In the genomic region with DNA sequence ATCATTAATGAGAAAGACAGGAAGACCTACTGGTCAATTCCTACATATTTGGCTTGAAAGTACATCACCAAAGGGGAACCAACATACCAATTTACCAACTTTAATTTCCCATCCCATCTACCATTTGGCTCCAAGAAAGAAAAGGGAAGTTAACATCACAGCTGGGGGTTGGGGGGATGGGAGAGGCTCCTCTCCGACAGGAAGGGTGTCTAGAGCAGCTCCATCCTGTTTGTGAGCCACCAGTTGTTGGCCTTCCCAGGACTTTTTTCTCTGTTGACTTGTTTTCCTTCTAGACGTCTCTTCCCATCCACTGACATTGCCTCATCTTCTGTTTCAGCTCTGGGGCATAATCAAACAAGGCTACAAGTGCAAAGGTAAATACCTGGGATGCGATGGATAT, we compare ENCODE assay signal across 15 mouse cellular contexts. TPM values are rescaled to one million over a fixed set of nuclear protein-coding genes. Genes with fewer than 3 reads are reported as not detected.
DNase-seq lines count a peak whose midpoint lies in the region; ATAC-seq and TF ChIP-seq lines count a peak whose summit lies in the region.
"Had no signal": no experiment of that assay in that cellular context is flagged by ENCODE, and none has a peak within 500 bp of the region (broad histone marks: within the 10 kb centered on the region; RNA-seq: fewer than 3 reads in every experiment).

No protein-coding gene starts in this region.

- intact Hi-C loops in gastrocnemius, adult 2 months (cut with DNase I): no loop called here

- no peak for TF ChIP-seq CTCF in gastrocnemius, adult 2 months (IDR thresholded peaks at IDR 0.05)
- no peak for TF ChIP-seq CTCF in lung, adult 2 months (IDR thresholded peaks at IDR 0.05; ENCODE audit: insufficient read depth, low read length)

- peak; percentile 42 for DNase-seq in gastrocnemius, adult 2 months
- no peak for DNase-seq in gastrocnemius, postnatal 4 days (ENCODE audit: low spot score in 2 of 2)
- peak; percentile 29 to 56 for DNase-seq in lung, adult 18-20 months
- DNase-seq in lung, adult 2 months: no peak
- DNase-seq in kidney, postnatal 10 days: peak; percentile 70
- DNase-seq in splenic B cell, adult 2 months (ENCODE audit: low read depth, low spot score): peak; percentile 19
- DNase-seq in urinary bladder, postnatal 36 days (ENCODE audit: low spot score in 2 of 2): no peak
- DNase-seq: right cerebral cortex, postnatal 25 days had no signal

- WGBS in lung, adult 2 months: 55% methylated on average over 3 of the region's 3 CpGs
- WGBS in forebrain, embryonic 16.5 days: 66% methylated on average over 3 of the region's 3 CpGs

- H3K36me3 ChIP-seq in splenic B cell, adult 2 months (ENCODE audit: control insufficient read depth, insufficient read depth, low read length, poor library complexity, severe bottlenecking): peaks cover 24% of the 10 kb centered on the region
- H3K36me3 ChIP-seq in forebrain, embryonic 16.5 days (ENCODE audit: control insufficient read depth, insufficient read depth): no peaks in the 10 kb centered on the region
- H3K36me3 ChIP-seq: embryonic facial prominence, embryonic 10.5 days; hindbrain, embryonic 10.5 days; limb, embryonic 15.5 days had no signal

- H3K9me3 ChIP-seq in forebrain, embryonic 16.5 days (ENCODE audit: control insufficient read depth, low read length): no peaks in the 10 kb centered on the region
- H3K9me3 ChIP-seq: embryonic facial prominence, embryonic 10.5 days; hindbrain, embryonic 10.5 days; limb, embryonic 15.5 days had no signal

- peak overlapping the region; percentile 68 for H3K27ac ChIP-seq in gastrocnemius, adult 2 months
- no peak overlapping the region for H3K27ac ChIP-seq in forebrain, embryonic 16.5 days (ENCODE audit: low read length)
- H3K27ac ChIP-seq: embryonic facial prominence, embryonic 10.5 days; hindbrain, embryonic 10.5 days; limb, embryonic 15.5 days; stomach, postnatal 0 days had no signal

- no peak overlapping the region for H3K4me2 ChIP-seq in forebrain, embryonic 16.5 days (ENCODE audit: low read length)
- H3K4me2 ChIP-seq: limb, embryonic 15.5 days; midbrain, embryonic 11.5 days had no signal

- peaks cover 10% of the 10 kb centered on the region for H3K4me1 ChIP-seq in lung, adult 2 months (ENCODE audit: control insufficient read depth, insufficient read depth, low read length)
- H3K4me1 ChIP-seq in forebrain, embryonic 16.5 days (replicated peaks; ENCODE audit: control insufficient read depth, insufficient read depth, low read length): no peaks in the 10 kb centered on the region

- TF ChIP-seq POLR2A in lung, adult 2 months (IDR thresholded peaks at IDR 0.05; ENCODE audit: borderline replicate concordance, extremely low read depth, low read depth, low read length): no peak

- no peak for ATAC-seq in forebrain, embryonic 16.5 days
- ATAC-seq: forebrain, embryonic 14.5 days had no signal

- no peak overlapping the region for H3K4me3 ChIP-seq in gastrocnemius, adult 2 months
- H3K4me3 ChIP-seq in lung, adult 2 months (replicated peaks; ENCODE audit: extremely low read depth, low read depth, low read length): no peak overlapping the region
- no peak overlapping the region for H3K4me3 ChIP-seq in forebrain, embryonic 16.5 days (replicated peaks; ENCODE audit: low read length)
- H3K4me3 ChIP-seq: embryonic facial prominence, embryonic 10.5 days; hindbrain, embryonic 10.5 days; limb, embryonic 15.5 days had no signal

- H3K27me3 ChIP-seq in splenic B cell, adult 2 months (ENCODE audit: control insufficient read depth, insufficient read depth, low read length, poor library complexity, severe bottlenecking): no peaks in the 10 kb centered on the region
- no peaks in the 10 kb centered on the region for H3K27me3 ChIP-seq in forebrain, embryonic 16.5 days (replicated peaks; ENCODE audit: control insufficient read depth, insufficient read depth, low read length)
- H3K27me3 ChIP-seq: limb, embryonic 15.5 days had no signal

- H3K9ac ChIP-seq in forebrain, embryonic 16.5 days (replicated peaks; ENCODE audit: low read depth, low read length): no peak overlapping the region
- H3K9ac ChIP-seq: limb, embryonic 15.5 days had no signal

RNA-seq across cellular contexts. Expression of a gene that starts 27.9 kb away (rescaled TPM):
- total RNA-seq in gastrocnemius, adult 2 months (2021): 10 to 100 TPM; 33.1 to 34.6 TPM
- 10 to 100 TPM; 38.0 to 44.3 TPM for total RNA-seq in gastrocnemius, postnatal 4 days (2021)
- 7.6 and 12.4 TPM in 2 replicates for polyA plus RNA-seq in lung, adult 2 months (2012; rRNA removed)
- 35.3 and 37.3 TPM in 2 replicates for polyA plus RNA-seq in forebrain, embryonic 16.5 days (2015; fragmentation: Nextera tagmentation; extraction: Ambion mirVana)

Comparison
In these comparisons a context has a peak if more than half of its experiments do, and no peak if none do; other contexts are left out.
1. DNase-seq: peak in gastrocnemius, adult 2 months (single experiment), lung, adult 18-20 months (2 of 2), kidney, postnatal 10 days (single experiment) and splenic B cell, adult 2 months (single experiment); none in gastrocnemius, postnatal 4 days (0 of 2), lung, adult 2 months (single experiment) and urinary bladder, postnatal 36 days (0 of 2).